Mouse (Mus musculus): ENCODE measurements around the gene Olfr213. TPM values are rescaled to one million over a fixed set of nuclear protein-coding genes. Genes with fewer than 3 reads are reported as not detected.
"Not testable (repeated sequence)": the region's sequence is repeated elsewhere in the genome, so short reads cannot be mapped to it uniquely, and the experiment has no call there.

The Olfr213 gene
- total and polyA plus RNA-seq, 2 experiments: not detected

GRCm38 (mm10) chr6:116542500-116542899 lies 4.2 kb downstream of the Olfr213 start:
- no peaks in the 10 kb centered on the region for H3K27me3 ChIP-seq (ENCODE audit: control insufficient read depth, insufficient read depth, low read length)
- H3K27ac ChIP-seq (replicated peaks; ENCODE audit: insufficient read depth, low read depth, low read length): no peak overlapping the region
- H3K79me2 ChIP-seq (ENCODE audit: control insufficient read depth, insufficient read depth, low read length): no peaks in the 10 kb centered on the region
- H3K9ac ChIP-seq (ENCODE audit: low read depth, low read length): no peak overlapping the region
- H3K4me1 ChIP-seq (ENCODE audit: control insufficient read depth, insufficient read depth, low read length): no peaks in the 10 kb centered on the region
- TF ChIP-seq POLR2A (IDR thresholded peaks at IDR 0.05; ENCODE audit: extremely low read depth, insufficient read depth, low read length) (no peak), CTCF (IDR thresholded peaks at IDR 0.05; ENCODE audit: low read depth, low read length) (no peak)
- no peaks in the 10 kb centered on the region for H3K36me3 ChIP-seq (ENCODE audit: control insufficient read depth, insufficient read depth, low read length)
- H3K4me3 ChIP-seq (ENCODE audit: insufficient read depth, low read depth, low read length): no peak overlapping the region
- no peak for DNase-seq (ENCODE audit: extremely low read depth, low read depth, low spot score)
- 70% methylated on average over 2 of the region's 2 CpGs for WGBS

GRCm38 (mm10) chr6:116550841-116551240 lies 12.6 kb downstream of the Olfr213 start, which contains the start of gene Gm5580:
TSS of gene Gm5580 (plus strand) at chr6:116551141.
- not testable (repeated sequence) for H3K27ac ChIP-seq (replicated peaks; ENCODE audit: insufficient read depth, low read depth, low read length); DNase-seq (ENCODE audit: extremely low read depth, low read depth, low spot score)
- 95% methylated on average over 11 of the region's 11 CpGs for WGBS

GRCm38 (mm10) chr6:116553935-116554334 lies 15.7 kb downstream of the Olfr213 start, which contains the start of gene Olfr214:
TSS of gene Olfr214 (plus strand) at chr6:116554235.
- TF ChIP-seq CTCF (IDR thresholded peaks at IDR 0.05; ENCODE audit: low read depth, low read length) (no peak), POLR2A (IDR thresholded peaks at IDR 0.05; ENCODE audit: extremely low read depth, insufficient read depth, low read length) (no peak)
- DNase-seq (ENCODE audit: extremely low read depth, low read depth, low spot score): no peak
- no peak within 1 kb of the TSS for H3K9ac ChIP-seq (ENCODE audit: low read depth, low read length)
- H3K4me3 ChIP-seq (ENCODE audit: insufficient read depth, low read depth, low read length): no peak within 1 kb of the TSS
- no peaks in the 10 kb centered on the region for H3K4me1 ChIP-seq (ENCODE audit: control insufficient read depth, insufficient read depth, low read length)
- 84% methylated on average over 1 of the region's 1 CpGs for WGBS
- H3K79me2 ChIP-seq (ENCODE audit: control insufficient read depth, insufficient read depth, low read length): no peaks in the 10 kb centered on the region
- H3K27me3 ChIP-seq (ENCODE audit: control insufficient read depth, insufficient read depth, low read length): peaks cover 2% of the 10 kb centered on the region; the same call in 1 of the 2 replicates
- H3K36me3 ChIP-seq (ENCODE audit: control insufficient read depth, insufficient read depth, low read length): no peaks in the 10 kb centered on the region
- H3K27ac ChIP-seq (replicated peaks; ENCODE audit: insufficient read depth, low read depth, low read length): no peak within 1 kb of the TSS

More at GRCm38 (mm10) chr6:116550841-116551240, 12.6 kb downstream of the Olfr213 start, which contains the start of gene Gm5580:
- H3K27me3 ChIP-seq (ENCODE audit: control insufficient read depth, insufficient read depth, low read length); H3K4me1 ChIP-seq (ENCODE audit: control insufficient read depth, insufficient read depth, low read length); H3K4me3 ChIP-seq (ENCODE audit: insufficient read depth, low read depth, low read length); H3K79me2 ChIP-seq (ENCODE audit: control insufficient read depth, insufficient read depth, low read length); H3K36me3 ChIP-seq (ENCODE audit: control insufficient read depth, insufficient read depth, low read length); H3K9ac ChIP-seq (ENCODE audit: low read depth, low read length): not testable (repeated sequence)

GRCm38 (mm10) chr6:116554952-116555351 lies 16.7 kb downstream of the Olfr213 start:
- no peak overlapping the region for H3K9ac ChIP-seq (ENCODE audit: low read depth, low read length)
- WGBS: 61% methylated on average over 3 of the region's 3 CpGs
- TF ChIP-seq POLR2A (IDR thresholded peaks at IDR 0.05; ENCODE audit: extremely low read depth, insufficient read depth, low read length): no peak
- TF ChIP-seq CTCF (IDR thresholded peaks at IDR 0.05; ENCODE audit: low read depth, low read length): no peak
- no peak overlapping the region for H3K4me3 ChIP-seq (ENCODE audit: insufficient read depth, low read depth, low read length)
- no peaks in the 10 kb centered on the region for H3K79me2 ChIP-seq (ENCODE audit: control insufficient read depth, insufficient read depth, low read length)
- DNase-seq (ENCODE audit: extremely low read depth, low read depth, low spot score): no peak
- no peak overlapping the region for H3K27ac ChIP-seq (replicated peaks; ENCODE audit: insufficient read depth, low read depth, low read length)
- H3K4me1 ChIP-seq (ENCODE audit: control insufficient read depth, insufficient read depth, low read length): no peaks in the 10 kb centered on the region
- H3K27me3 ChIP-seq (ENCODE audit: control insufficient read depth, insufficient read depth, low read length): peaks cover 2% of the 10 kb centered on the region; the same call in 1 of the 2 replicates
- H3K36me3 ChIP-seq (ENCODE audit: control insufficient read depth, insufficient read depth, low read length): no peaks in the 10 kb centered on the region

GRCm38 (mm10) chr6:116569834-116570233 lies 31.6 kb downstream of the Olfr213 start:
- no peak overlapping the region for H3K4me3 ChIP-seq (ENCODE audit: insufficient read depth, low read depth, low read length)
- no peak overlapping the region for H3K9ac ChIP-seq (ENCODE audit: low read depth, low read length)
- DNase-seq (ENCODE audit: extremely low read depth, low read depth, low spot score): peak; percentile 54
- TF ChIP-seq POLR2A (IDR thresholded peaks at IDR 0.05; ENCODE audit: extremely low read depth, insufficient read depth, low read length): no peak
- peak; percentile 8; the same call in 1 of the 2 replicates for TF ChIP-seq CTCF (IDR thresholded peaks at IDR 0.05; ENCODE audit: low read depth, low read length)
- no peaks in the 10 kb centered on the region for H3K4me1 ChIP-seq (ENCODE audit: control insufficient read depth, insufficient read depth, low read length)
- WGBS: 25% methylated on average over 3 of the region's 3 CpGs
- no peaks in the 10 kb centered on the region for H3K36me3 ChIP-seq (ENCODE audit: control insufficient read depth, insufficient read depth, low read length)
- H3K27ac ChIP-seq (replicated peaks; ENCODE audit: insufficient read depth, low read depth, low read length): no peak overlapping the region
- no peaks in the 10 kb centered on the region for H3K27me3 ChIP-seq (ENCODE audit: control insufficient read depth, insufficient read depth, low read length)
- no peaks in the 10 kb centered on the region for H3K79me2 ChIP-seq (ENCODE audit: control insufficient read depth, insufficient read depth, low read length)

GRCm38 (mm10) chr6:116584095-116584494 lies 45.8 kb downstream of the Olfr213 start, which contains the start of gene Olfr215:
TSS of gene Olfr215 (minus strand) at chr6:116584195.
- Histone ChIP-seq H3K36me3 (ENCODE audit: control insufficient read depth, insufficient read depth, low read length) (no peaks in the 10 kb centered on the region), H3K4me1 (ENCODE audit: control insufficient read depth, insufficient read depth, low read length) (no peaks in the 10 kb centered on the region), H3K9ac (ENCODE audit: low read depth, low read length) (no peak within 1 kb of the TSS), H3K79me2 (ENCODE audit: control insufficient read depth, insufficient read depth, low read length) (no peaks in the 10 kb centered on the region), H3K4me3 (ENCODE audit: insufficient read depth, low read depth, low read length) (no peak within 1 kb of the TSS), H3K27ac (replicated peaks; ENCODE audit: insufficient read depth, low read depth, low read length) (no peak within 1 kb of the TSS), H3K27me3 (ENCODE audit: control insufficient read depth, insufficient read depth, low read length) (no peaks in the 10 kb centered on the region)
- TF ChIP-seq POLR2A (IDR thresholded peaks at IDR 0.05; ENCODE audit: extremely low read depth, insufficient read depth, low read length): no peak
- no peak for TF ChIP-seq CTCF (IDR thresholded peaks at IDR 0.05; ENCODE audit: low read depth, low read length)
- WGBS: 78% methylated on average over 4 of the region's 4 CpGs
- no peak for DNase-seq (ENCODE audit: extremely low read depth, low read depth, low spot score)

Other genes with a start within 250 kb of the Olfr213 start
- 97.5 and 100 TPM in 2 replicates for gene March8, start 200.4 kb upstream of the Olfr213 start, total RNA-seq (2014; rRNA removed)
- 58.4 and 62.5 TPM in 2 replicates for gene March8, start 200.4 kb upstream of the Olfr213 start, polyA plus RNA-seq (2012; rRNA removed)
- under 0.01 and 0.09 TPM in 2 replicates for gene Alox5, start 77.3 kb upstream of the Olfr213 start, total RNA-seq (2014; rRNA removed)
- gene Alox5, start 77.3 kb upstream of the Olfr213 start, polyA plus RNA-seq (2012; rRNA removed): 0.07 TPM in 1 of 2 replicates, not detected in the other
- gene Olfr211, start 49.4 kb upstream of the Olfr213 start, total RNA-seq (2014; rRNA removed): not detected in 2 replicates
- not detected in 2 replicates for gene Olfr211, start 49.4 kb upstream of the Olfr213 start, polyA plus RNA-seq (2012; rRNA removed)
- not detected in 2 replicates for gene Olfr212, start 31.9 kb upstream of the Olfr213 start, total RNA-seq (2014; rRNA removed)
- not detected in 2 replicates for gene Olfr212, start 31.9 kb upstream of the Olfr213 start, polyA plus RNA-seq (2012; rRNA removed)
- gene Gm5580, start 12.7 kb downstream of the Olfr213 start, total RNA-seq (2014; rRNA removed): not detected in 2 replicates
- not detected in 2 replicates for gene Gm5580, start 12.7 kb downstream of the Olfr213 start, polyA plus RNA-seq (2012; rRNA removed)
- not detected in 2 replicates for gene Olfr214, start 15.8 kb downstream of the Olfr213 start, total RNA-seq (2014; rRNA removed)
- not detected in 2 replicates for gene Olfr214, start 15.8 kb downstream of the Olfr213 start, polyA plus RNA-seq (2012; rRNA removed)
- gene Olfr215, start 45.7 kb downstream of the Olfr213 start, total RNA-seq (2014; rRNA removed): not detected in 2 replicates
- gene Olfr215, start 45.7 kb downstream of the Olfr213 start, polyA plus RNA-seq (2012; rRNA removed): not detected in 2 replicates
- gene Zfp422, start 90.5 kb downstream of the Olfr213 start, total RNA-seq (2014; rRNA removed): 5.6 and 7.0 TPM in 2 replicates
- gene Zfp422, start 90.5 kb downstream of the Olfr213 start, polyA plus RNA-seq (2012; rRNA removed): 6.6 and 7.0 TPM in 2 replicates
- gene Depp1, start 112.2 kb downstream of the Olfr213 start, total RNA-seq (2014; rRNA removed): 125 and 199 TPM in 2 replicates
- gene Depp1, start 112.2 kb downstream of the Olfr213 start, polyA plus RNA-seq (2012; rRNA removed): 210 and 244 TPM in 2 replicates
- gene Rassf4, start 135.5 kb downstream of the Olfr213 start, total RNA-seq (2014; rRNA removed): 3.1 and 3.6 TPM in 2 replicates
- gene Rassf4, start 135.5 kb downstream of the Olfr213 start, polyA plus RNA-seq (2012; rRNA removed): 1.3 and 2.2 TPM in 2 replicates
- 0.09 and 0.13 TPM in 2 replicates for gene Tmem72, start 178.5 kb downstream of the Olfr213 start, total RNA-seq (2014; rRNA removed)
- gene Tmem72, start 178.5 kb downstream of the Olfr213 start, polyA plus RNA-seq (2012; rRNA removed): under 0.01 TPM in 1 of 2 replicates, not detected in the other

Measured in liver, adult 2 months (tissue).